Mouse (Mus musculus) inflammation-experienced regulatory T-cells, adult 6 months (primary cell): ENCODE measurements around the gene Rnf220. TPM values are rescaled to one million over a fixed set of nuclear protein-coding genes. Genes with fewer than 3 reads are reported as not detected.

ENCODE experiments used
- polyA plus RNA-seq, 3 experiments: library from polyadenylated mRNA; unstranded; fragments of 100-300 nt; shearing (Covaris generic); gene quantifications; one replicate each; pipeline ENCODE4 v1.2.1; 2017

Gene Rnf220
- polyA plus RNA-seq, 3 experiments from 2014 or later: 11.0 to 25.6 (median 21.9) TPM

Other genes starting within 250 kb of the Rnf220 start
- under 1 TPM in 2 of 3 experiments, not detected in 1; 0.40 to 0.98 TPM for gene Tmem53, start 245.1 kb downstream of the Rnf220 start, polyA plus RNA-seq
- not detected for gene Armh1, start 244.9 kb downstream of the Rnf220 start, polyA plus RNA-seq
- gene Eri3, start 53.3 kb upstream of the Rnf220 start, polyA plus RNA-seq: 10 to 100 TPM; 37.3 to 65.3 (median 61.9) TPM
- gene Dmap1, start 185.2 kb upstream of the Rnf220 start, polyA plus RNA-seq: 10 to 100 TPM; 19.5 to 27.7 (median 21.6) TPM
- not detected for gene Gm12845, start 227.4 kb upstream of the Rnf220 start, polyA plus RNA-seq